Mouse (Mus musculus): ENCODE results near the gene Dcp1a. TPM values are rescaled to one million over a fixed set of nuclear protein-coding genes. Genes with fewer than 3 reads are reported as not detected.
"Not testable (repeated sequence)": the region's sequence is repeated elsewhere in the genome, so short reads cannot be mapped to it uniquely, and the experiment has no call there.

Gene Dcp1a
- polyA plus RNA-seq, 2 experiments, result 6.2 to 12.5 TPM

DNA sequence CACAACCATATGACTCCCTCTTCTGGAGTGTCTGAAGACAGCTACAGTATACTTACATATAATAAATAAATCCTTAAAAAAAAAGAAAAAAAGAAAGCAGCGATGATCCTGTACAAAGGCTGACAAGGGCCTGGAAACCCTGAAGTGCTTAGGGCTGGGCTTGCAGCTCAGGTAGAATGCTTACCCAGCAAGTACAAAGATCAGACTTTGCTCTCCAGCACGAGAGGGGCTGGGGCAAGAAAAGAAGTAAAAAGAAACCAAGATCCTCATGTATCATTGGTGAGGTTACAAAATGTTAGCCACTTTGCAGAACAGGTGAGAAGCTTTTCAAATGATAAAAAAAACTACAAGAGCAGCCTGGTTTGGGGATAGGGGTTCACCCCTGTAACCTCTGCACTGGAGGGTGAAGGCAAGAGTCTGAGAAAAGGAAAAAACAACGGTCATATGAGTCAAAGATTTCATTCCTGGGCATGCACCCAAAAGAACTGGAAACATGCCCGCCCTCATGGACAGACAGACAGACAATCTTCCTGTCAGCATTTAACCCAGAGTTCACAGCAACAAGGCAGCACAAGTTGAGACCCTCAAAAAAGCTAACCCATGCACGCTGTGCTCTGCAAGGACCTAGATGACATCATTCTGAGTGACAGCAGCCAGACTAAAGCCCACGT, 54.6 kb downstream of the Dcp1a start:
- ATAC-seq (ENCODE audit: insufficient read depth), result no peak
- TF ChIP-seq EP300 (IDR thresholded peaks at IDR 0.05; ENCODE audit: low read depth) (no peak), CTCF (IDR thresholded peaks at IDR 0.05; ENCODE audit: low read depth) (no peak)
- Histone ChIP-seq H3K4me2 (ENCODE audit: low read depth) (no peak overlapping the region), H3K4me3 (ENCODE audit: insufficient read depth in 1 of 2, low read depth in 2 of 2, low read length in 2 of 2) (no peak overlapping the region), H3K27ac (no peak overlapping the region), H3K9ac (replicated peaks) (no peak overlapping the region), H3K36me3 (replicated peaks; ENCODE audit: control insufficient read depth, insufficient read depth, low read depth) (no peaks in the 10 kb centered on the region), H3K4me1 (replicated peaks; ENCODE audit: control insufficient read depth in 2 of 2, insufficient read depth in 2 of 2, low read length in 1 of 2) (no peaks in the 10 kb centered on the region), H3K9me3 (ENCODE audit: control insufficient read depth, low read length) (no peaks in the 10 kb centered on the region), H3K27me3 (ENCODE audit: control insufficient read depth, insufficient read depth, low read length) (no peaks in the 10 kb centered on the region)
- DNase-seq (ENCODE audit: low read depth in 3 of 3, low spot score in 3 of 3), result no peak
- WGBS (ENCODE audit: insufficient replicate concordance), result 67% methylated on average over 6 of the region's 6 CpGs

- Histone ChIP-seq H3K27me3 (ENCODE audit: control insufficient read depth, insufficient read depth, low read length) (no peaks in the 10 kb centered on the region), H3K9me3 (ENCODE audit: control insufficient read depth, low read length) (no peaks in the 10 kb centered on the region), H3K27ac (no peak overlapping the region), H3K36me3 (replicated peaks; ENCODE audit: control insufficient read depth, insufficient read depth, low read depth) (no peaks in the 10 kb centered on the region), H3K9ac (replicated peaks) (no peak overlapping the region), H3K4me3 (ENCODE audit: insufficient read depth in 1 of 2, low read depth in 2 of 2, low read length in 2 of 2) (no peak overlapping the region), H3K4me1 (replicated peaks; ENCODE audit: control insufficient read depth in 2 of 2, insufficient read depth in 2 of 2, low read length in 1 of 2) (no peaks in the 10 kb centered on the region), H3K4me2 (ENCODE audit: low read depth) (no peak overlapping the region)
- WGBS (ENCODE audit: insufficient replicate concordance), result 75% methylated on average over 10 of the region's 10 CpGs
- TF ChIP-seq CTCF (IDR thresholded peaks at IDR 0.05; ENCODE audit: low read depth) (no peak), EP300 (IDR thresholded peaks at IDR 0.05; ENCODE audit: low read depth) (no peak)
- ATAC-seq (ENCODE audit: insufficient read depth), result no peak
- DNase-seq (ENCODE audit: low read depth in 3 of 3, low spot score in 3 of 3), result no peak
Observed at GRCm38 (mm10) chr14:30541541-30541940, 62.2 kb downstream of the Dcp1a start.

GRCm38 (mm10) chr14:30543331-30543730, 64.0 kb downstream of the Dcp1a start:
- TF ChIP-seq CTCF (IDR thresholded peaks at IDR 0.05; ENCODE audit: low read depth), result peak; percentile 45
- not testable (repeated sequence) for H3K9ac ChIP-seq (replicated peaks); H3K27me3 ChIP-seq (ENCODE audit: control insufficient read depth, insufficient read depth, low read length); H3K4me1 ChIP-seq (replicated peaks; ENCODE audit: control insufficient read depth in 2 of 2, insufficient read depth in 2 of 2, low read length in 1 of 2); H3K4me2 ChIP-seq (ENCODE audit: low read depth); ATAC-seq (ENCODE audit: insufficient read depth); DNase-seq (ENCODE audit: low read depth in 3 of 3, low spot score in 3 of 3); H3K4me3 ChIP-seq (ENCODE audit: insufficient read depth in 1 of 2, low read depth in 2 of 2, low read length in 2 of 2); H3K36me3 ChIP-seq (replicated peaks; ENCODE audit: control insufficient read depth, insufficient read depth, low read depth); H3K9me3 ChIP-seq (ENCODE audit: control insufficient read depth, low read length); H3K27ac ChIP-seq
- 78% methylated on average over 5 of the region's 5 CpGs for WGBS (ENCODE audit: insufficient replicate concordance)

DNA sequence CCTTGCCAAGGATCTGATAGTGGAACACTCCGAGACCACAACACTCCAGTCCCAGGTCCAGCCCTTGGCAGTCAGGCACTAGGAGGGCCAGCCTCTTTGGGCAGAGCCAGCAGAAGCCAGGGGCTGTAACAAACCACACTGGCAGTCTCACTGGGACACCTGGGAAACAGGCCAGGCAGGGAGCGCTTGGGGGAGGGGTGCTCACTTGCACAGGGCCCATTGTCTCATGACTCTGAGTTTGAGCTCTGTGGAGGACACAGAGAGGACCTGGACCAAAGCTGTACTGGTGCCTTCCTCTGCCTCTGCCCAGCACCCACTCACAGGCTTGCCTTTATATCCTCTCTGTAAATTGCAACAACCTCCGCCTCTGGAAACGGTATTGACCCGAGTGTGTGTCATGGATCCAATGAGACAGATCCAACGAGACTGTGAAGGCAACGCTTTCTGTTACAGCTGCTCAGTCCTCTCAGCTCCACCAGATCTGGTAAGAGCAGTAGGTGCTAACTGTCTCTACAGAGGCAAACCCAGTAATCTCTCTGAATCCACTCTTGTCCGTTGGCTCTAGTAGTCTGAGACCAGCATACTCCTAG, 68.9 kb downstream of the Dcp1a start, which contains the start of gene Tkt:
TSS of gene Tkt (plus strand) at position 229 of the 590 bp plus-strand sequence.
- Histone ChIP-seq H3K4me1 (replicated peaks; ENCODE audit: control insufficient read depth in 2 of 2, insufficient read depth in 2 of 2, low read length in 1 of 2) (peaks cover 31% of the 10 kb centered on the region in 2 experiments), H3K27ac (peak within 1 kb of the TSS; percentile 89), H3K9ac (replicated peaks) (peak within 1 kb of the TSS; percentile 91), H3K27me3 (ENCODE audit: control insufficient read depth, insufficient read depth, low read length) (no peaks in the 10 kb centered on the region), H3K4me2 (ENCODE audit: low read depth) (peak within 1 kb of the TSS; percentile 100), H3K36me3 (replicated peaks; ENCODE audit: control insufficient read depth, insufficient read depth, low read depth) (no peaks in the 10 kb centered on the region), H3K4me3 (ENCODE audit: insufficient read depth in 1 of 2, low read depth in 2 of 2, low read length in 2 of 2) (peak within 1 kb of the TSS; percentile 67 to 95), H3K9me3 (ENCODE audit: control insufficient read depth, low read length) (no peaks in the 10 kb centered on the region)
- peak; percentile 47 for ATAC-seq (ENCODE audit: insufficient read depth)
- DNase-seq (ENCODE audit: low read depth in 3 of 3, low spot score in 3 of 3), result no peak
- no peak for TF ChIP-seq CTCF (IDR thresholded peaks at IDR 0.05; ENCODE audit: low read depth)
- 26% methylated on average over 8 of the region's 8 CpGs for WGBS (ENCODE audit: insufficient replicate concordance)

DNA sequence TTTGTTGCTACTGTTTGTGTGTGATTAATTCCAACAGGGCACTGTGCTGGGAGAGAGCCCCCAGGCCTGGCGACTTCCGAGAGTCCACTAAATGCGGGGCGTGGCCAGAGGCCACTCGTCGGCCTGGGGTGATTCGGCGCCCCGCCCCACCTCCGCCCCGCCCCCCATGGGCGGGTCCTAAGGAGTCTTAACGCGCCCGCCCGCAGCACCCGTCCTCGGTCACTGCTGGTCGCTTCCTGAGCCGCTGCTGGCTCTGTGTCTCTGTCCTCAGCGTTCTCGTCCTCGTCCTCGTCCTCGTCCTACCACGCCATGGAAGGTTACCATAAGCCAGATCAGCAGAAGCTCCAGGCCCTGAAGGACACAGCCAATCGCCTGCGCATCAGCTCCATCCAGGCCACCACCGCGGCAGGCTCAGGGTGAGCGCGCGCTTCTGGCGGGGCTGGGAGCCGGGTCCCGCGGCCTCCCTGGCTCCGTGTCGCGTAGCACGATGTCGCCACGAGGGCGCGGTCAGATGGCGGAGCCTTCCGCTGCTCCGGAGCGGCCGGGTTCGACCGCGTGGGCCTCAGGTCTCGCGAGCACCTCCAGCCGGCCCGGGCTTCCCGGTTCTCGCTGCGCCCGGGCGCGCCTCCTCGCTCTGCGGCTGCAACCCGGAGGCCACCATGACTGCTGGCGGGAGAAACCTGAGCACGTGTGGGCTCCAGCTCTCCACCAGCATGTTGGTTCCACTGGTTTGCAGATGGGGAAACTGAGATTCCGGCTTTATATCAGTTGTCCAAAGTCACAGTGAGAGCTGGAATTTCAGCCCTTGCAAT, 69.8 kb downstream of the Dcp1a start:
- under 1% methylated on average over 69 of the region's 69 CpGs for WGBS (ENCODE audit: insufficient replicate concordance)
- peak overlapping the region; percentile 67 to 95 for H3K4me3 ChIP-seq (ENCODE audit: insufficient read depth in 1 of 2, low read depth in 2 of 2, low read length in 2 of 2)
- peak overlapping the region; percentile 91 for H3K9ac ChIP-seq (replicated peaks)
- peak; percentile 85 to 89 (median 87) for DNase-seq (ENCODE audit: low read depth in 3 of 3, low spot score in 3 of 3)
- peak overlapping the region; percentile 89 for H3K27ac ChIP-seq
- no peaks in the 10 kb centered on the region for H3K9me3 ChIP-seq (ENCODE audit: control insufficient read depth, low read length)
- H3K36me3 ChIP-seq (replicated peaks; ENCODE audit: control insufficient read depth, insufficient read depth, low read depth), result no peaks in the 10 kb centered on the region; the same call in 1 of the 2 replicates
- TF ChIP-seq CTCF (IDR thresholded peaks at IDR 0.05; ENCODE audit: low read depth) (no peak), EP300 (IDR thresholded peaks at IDR 0.05; ENCODE audit: low read depth) (no peak; the same call in none of the 2 replicates)
- peak overlapping the region; percentile 100 for H3K4me2 ChIP-seq (ENCODE audit: low read depth)
- H3K27me3 ChIP-seq (ENCODE audit: control insufficient read depth, insufficient read depth, low read length), result no peaks in the 10 kb centered on the region
- H3K4me1 ChIP-seq (replicated peaks; ENCODE audit: control insufficient read depth in 2 of 2, insufficient read depth in 2 of 2, low read length in 1 of 2), result peaks cover 31% of the 10 kb centered on the region in 2 experiments
- ATAC-seq (ENCODE audit: insufficient read depth), result peak; percentile 95

All from liver, embryonic 14.5 days (tissue).